In genomic region chr8:83602650-83603029, GRCm38 (mm10) we compare ENCODE assay signal across 17 mouse cellular contexts. TPM values are rescaled to one million over a fixed set of nuclear protein-coding genes. Genes with fewer than 3 reads are reported as not detected.
DNase-seq lines count a peak whose midpoint lies in the region; ATAC-seq and TF ChIP-seq lines count a peak whose summit lies in the region.
"Had no signal": no experiment of that assay in that cellular context is flagged by ENCODE, and none has a peak within 500 bp of the region (broad histone marks: within the 10 kb centered on the region; RNA-seq: fewer than 3 reads in every experiment).

No protein-coding gene starts in this region.

- TF ChIP-seq CTCF in intestine, postnatal 0 days (IDR thresholded peaks at IDR 0.05; ENCODE audit: low read depth): no peak

- no peak overlapping the region for H3K4me2 ChIP-seq in heart, embryonic 15.5 days
- 0 out of 2 replicates have a peak overlapping the region, but pooled peaks have one; percentile 1 for H3K4me2 ChIP-seq in intestine, postnatal 0 days (replicated peaks; ENCODE audit: low read depth)
- H3K4me2 ChIP-seq: hindbrain, embryonic 15.5 days; limb, embryonic 12.5 days had no signal

- peaks cover 21% of the 10 kb centered on the region for H3K4me1 ChIP-seq in heart, embryonic 15.5 days (replicated peaks)
- H3K4me1 ChIP-seq in intestine, postnatal 0 days (replicated peaks; ENCODE audit: control insufficient read depth, insufficient read depth, low read length): 0 out of 2 replicates have a peak, but pooled peaks cover 3% of the 10 kb centered on the region

- 38% methylated on average over 2 of the region's 2 CpGs for WGBS in heart, embryonic 15.5 days
- 39% methylated on average over 2 of the region's 2 CpGs for WGBS in intestine, postnatal 0 days

- no peak for DNase-seq in heart, postnatal 25 days (ENCODE audit: low spot score)
- DNase-seq in 3134 (ENCODE audit: extremely low read depth, insufficient read length, low spot score): peak; percentile 39
- peak; percentile 89 for DNase-seq in Muller cell, postnatal 12 days (ENCODE audit: inconsistent ontology term)
- DNase-seq in cerebellum, postnatal 36 days: no peak
- no peak for DNase-seq in adrenal gland, postnatal 14 days
- no peak for DNase-seq in ovary, postnatal 10 days (ENCODE audit: low spot score)
- DNase-seq: cerebellum, adult 9-10 months; embryo, embryonic 11 days; heart, adult 11 months; kidney, postnatal 10 days; midbrain, embryonic 14.5 days; right cerebral cortex, postnatal 25 days; thymus, postnatal 25 days had no signal

- no peak for ATAC-seq in heart, embryonic 15.5 days (replicated peaks; ENCODE audit: insufficient number of reproducible peaks, insufficient read depth, low FRiP score, low read depth)
- peak; percentile 74 for ATAC-seq in intestine, postnatal 0 days

- H3K27ac ChIP-seq in heart, embryonic 15.5 days: peak overlapping the region; percentile 12
- H3K27ac ChIP-seq in intestine, postnatal 0 days (ENCODE audit: low read depth, low read length): peak overlapping the region; percentile 68
- H3K27ac ChIP-seq: hindbrain, embryonic 15.5 days; limb, embryonic 12.5 days had no signal

- H3K9ac ChIP-seq in heart, embryonic 15.5 days: no peak overlapping the region
- H3K9ac ChIP-seq in intestine, postnatal 0 days (ENCODE audit: low read depth, low read length): no peak overlapping the region
- H3K9ac ChIP-seq: hindbrain, embryonic 15.5 days; limb, embryonic 12.5 days had no signal

- no peaks in the 10 kb centered on the region for H3K9me3 ChIP-seq in heart, embryonic 15.5 days (replicated peaks)
- H3K9me3 ChIP-seq in intestine, postnatal 0 days (ENCODE audit: control insufficient read depth): no peaks in the 10 kb centered on the region
- H3K9me3 ChIP-seq: hindbrain, embryonic 15.5 days; limb, embryonic 12.5 days had no signal

- H3K27me3 ChIP-seq in heart, embryonic 15.5 days: no peaks in the 10 kb centered on the region
- H3K27me3 ChIP-seq in intestine, postnatal 0 days (replicated peaks; ENCODE audit: control insufficient read depth, insufficient read depth, low read length): no peaks in the 10 kb centered on the region
- H3K27me3 ChIP-seq: hindbrain, embryonic 15.5 days; limb, embryonic 12.5 days had no signal

- H3K4me3 ChIP-seq in heart, embryonic 15.5 days: no peak overlapping the region
- no peak overlapping the region for H3K4me3 ChIP-seq in intestine, postnatal 0 days (ENCODE audit: low read depth, low read length)
- H3K4me3 ChIP-seq: hindbrain, embryonic 15.5 days; limb, embryonic 12.5 days had no signal

- intact Hi-C loops in heart, postnatal 25 days (cut with DNase I): no loop called here

- no peaks in the 10 kb centered on the region for H3K36me3 ChIP-seq in heart, embryonic 15.5 days
- H3K36me3 ChIP-seq in intestine, postnatal 0 days (ENCODE audit: control insufficient read depth, insufficient read depth): no peaks in the 10 kb centered on the region
- H3K36me3 ChIP-seq: hindbrain, embryonic 15.5 days; limb, embryonic 12.5 days had no signal

RNA-seq across cellular contexts. Expression of gene Tecr, which starts 5.1 kb away (rescaled TPM):
- polyA plus RNA-seq in heart, embryonic 15.5 days (2015; fragmentation: Nextera tagmentation; extraction: Ambion mirVana): 349 and 431 TPM in 2 replicates
- total RNA-seq in heart, postnatal 25 days (2021): 100 to 1,000 TPM; 381 to 389 TPM
- polyA plus RNA-seq in intestine, postnatal 0 days (2015; fragmentation: Nextera tagmentation; extraction: Ambion mirVana): 317 and 320 TPM in 2 replicates
- total RNA-seq in adrenal gland, postnatal 14 days (2021): 340 and 372 TPM in 2 replicates

RNA-seq across cellular contexts. Expression of gene Dnajb1, which starts 5.4 kb away (rescaled TPM):
- polyA plus RNA-seq in heart, embryonic 15.5 days (2015; fragmentation: Nextera tagmentation; extraction: Ambion mirVana): 36.7 and 47.2 TPM in 2 replicates
- 10 to 100 TPM; 10.4 to 17.6 TPM for total RNA-seq in heart, postnatal 25 days (2021)
- polyA plus RNA-seq in intestine, postnatal 0 days (2015; fragmentation: Nextera tagmentation; extraction: Ambion mirVana): 26.1 and 28.8 TPM in 2 replicates
- 28.5 and 38.3 TPM in 2 replicates for total RNA-seq in adrenal gland, postnatal 14 days (2021)

RNA-seq across cellular contexts. Expression of gene Ndufb7, which starts 36.2 kb away (rescaled TPM):
- polyA plus RNA-seq in heart, embryonic 15.5 days (2015; fragmentation: Nextera tagmentation; extraction: Ambion mirVana): 537 and 672 TPM in 2 replicates
- 100 to 1,000 TPM; 752 to 766 TPM for total RNA-seq in heart, postnatal 25 days (2021)
- 579 and 585 TPM in 2 replicates for polyA plus RNA-seq in intestine, postnatal 0 days (2015; fragmentation: Nextera tagmentation; extraction: Ambion mirVana)
- total RNA-seq in adrenal gland, postnatal 14 days (2021): 328 TPM in 2 replicates

RNA-seq across cellular contexts. Expression of gene Gipc1, which starts 49.8 kb away (rescaled TPM):
- polyA plus RNA-seq in heart, embryonic 15.5 days (2015; fragmentation: Nextera tagmentation; extraction: Ambion mirVana): 127 and 141 TPM in 2 replicates
- total RNA-seq in heart, postnatal 25 days (2021): 10 to 100 TPM; 27.3 to 29.9 TPM
- 76.1 and 79.3 TPM in 2 replicates for polyA plus RNA-seq in intestine, postnatal 0 days (2015; fragmentation: Nextera tagmentation; extraction: Ambion mirVana)
- total RNA-seq in adrenal gland, postnatal 14 days (2021): 39.6 and 47.5 TPM in 2 replicates

Comparison
In these comparisons a context has a peak if more than half of its experiments do, and no peak if none do; other contexts are left out.
1. DNase-seq: peak in 3134 (single experiment) and Muller cell, postnatal 12 days (single experiment); none in heart, postnatal 25 days (single experiment), cerebellum, postnatal 36 days (0 of 2), adrenal gland, postnatal 14 days (single experiment) and ovary, postnatal 10 days (single experiment).